In genomic region chr1:35822376-35823202, GRCm38 (mm10) we compare ENCODE assay signal across 11 mouse cellular contexts.
DNase-seq lines count a peak whose midpoint lies in the region; ATAC-seq and TF ChIP-seq lines count a peak whose summit lies in the region.
"Had no signal": no experiment of that assay in that cellular context is flagged by ENCODE, and none has a peak within 500 bp of the region (broad histone marks: within the 10 kb centered on the region; RNA-seq: fewer than 3 reads in every experiment).

No protein-coding gene starts in this region.

- TF ChIP-seq EP300 in liver, postnatal 0 days (IDR thresholded peaks at IDR 0.05; ENCODE audit: low read depth): no peak

- H3K4me2 ChIP-seq in neural tube, embryonic 12.5 days (replicated peaks): no peak overlapping the region
- no peak overlapping the region for H3K4me2 ChIP-seq in liver, postnatal 0 days (ENCODE audit: low read depth, low read length)

- H3K27ac ChIP-seq in neural tube, embryonic 12.5 days: no peak overlapping the region
- no peak overlapping the region for H3K27ac ChIP-seq in liver, postnatal 0 days (ENCODE audit: low read depth)
- H3K27ac ChIP-seq in cerebellum, adult 2 months (ENCODE audit: insufficient read depth, low read length): no peak overlapping the region

- H3K27me3 ChIP-seq in neural tube, embryonic 12.5 days (replicated peaks): no peaks in the 10 kb centered on the region
- no peaks in the 10 kb centered on the region for H3K27me3 ChIP-seq in liver, postnatal 0 days (ENCODE audit: insufficient read depth, low read length)
- no peaks in the 10 kb centered on the region for H3K27me3 ChIP-seq in cerebellum, adult 2 months (ENCODE audit: control insufficient read depth, insufficient read depth, low read length)

- H3K4me3 ChIP-seq in neural tube, embryonic 12.5 days: no peak overlapping the region
- H3K4me3 ChIP-seq in liver, postnatal 0 days (ENCODE audit: low read depth, low read length): no peak overlapping the region
- H3K4me3 ChIP-seq in cerebellum, adult 2 months (replicated peaks; ENCODE audit: insufficient read depth, low read depth, low read length): no peak overlapping the region

- H3K9ac ChIP-seq in neural tube, embryonic 12.5 days: no peak overlapping the region
- no peak overlapping the region for H3K9ac ChIP-seq in liver, postnatal 0 days (replicated peaks)

- no peaks in the 10 kb centered on the region for H3K9me3 ChIP-seq in neural tube, embryonic 12.5 days
- no peaks in the 10 kb centered on the region for H3K9me3 ChIP-seq in liver, postnatal 0 days (ENCODE audit: low read length)

- WGBS in neural tube, embryonic 12.5 days: 50% methylated on average over 19 of the region's 19 CpGs
- WGBS in liver, postnatal 0 days (ENCODE audit: insufficient replicate concordance): 51% methylated on average over 19 of the region's 19 CpGs
- WGBS in cerebellum, adult 2 months: 68% methylated on average over 19 of the region's 19 CpGs

- no peak for DNase-seq in neural tube, embryonic 10.5 days (ENCODE audit: extremely low spot score, low spot score)
- peak; percentile 34 for DNase-seq in liver, postnatal 0 days
- DNase-seq in lung, postnatal 4 days: no peak
- DNase-seq in cerebellum, adult 2 months: no peak
- DNase-seq in retina, embryonic 14.5 days (ENCODE audit: low spot score): no peak
- DNase-seq in cerebellum, adult 18-20 months: no peak
- DNase-seq: gastrocnemius, postnatal 25 days; heart, postnatal 36 days; kidney, postnatal 4 days had no signal

- no peak for TF ChIP-seq CTCF in liver, postnatal 0 days (IDR thresholded peaks at IDR 0.05; ENCODE audit: low read depth)
- TF ChIP-seq CTCF in cerebellum, adult 2 months (IDR thresholded peaks at IDR 0.05; ENCODE audit: borderline replicate concordance, insufficient read depth, low read depth, low read length): no peak

- TF ChIP-seq POLR2A in cerebellum, adult 2 months (IDR thresholded peaks at IDR 0.05; ENCODE audit: borderline replicate concordance, insufficient read depth, low read length): no peak

- no peaks in the 10 kb centered on the region for H3K36me3 ChIP-seq in neural tube, embryonic 12.5 days
- H3K36me3 ChIP-seq in liver, postnatal 0 days (replicated peaks; ENCODE audit: insufficient read depth, low read length): no peaks in the 10 kb centered on the region

- H3K4me1 ChIP-seq in neural tube, embryonic 12.5 days: no peaks in the 10 kb centered on the region
- no peaks in the 10 kb centered on the region for H3K4me1 ChIP-seq in liver, postnatal 0 days (ENCODE audit: insufficient read depth)
- H3K4me1 ChIP-seq in cerebellum, adult 2 months (ENCODE audit: control insufficient read depth, insufficient read depth, low read length): peaks cover 2% of the 10 kb centered on the region; the same call in 1 of the 2 replicates

- ATAC-seq in neural tube, embryonic 12.5 days (ENCODE audit: low FRiP score, low read depth): peak; percentile 37; the same call in 1 of the 2 replicates
- peak; percentile 25; the same call in 1 of the 2 replicates for ATAC-seq in granulocyte monocyte progenitor cell, adult 5-6 weeks (replicated peaks; ENCODE audit: poor library complexity, severe bottlenecking)
- no peak for ATAC-seq in liver, postnatal 0 days
